Mouse (Mus musculus) ES-Bruce4 (cell line): Measurements from ENCODE around the gene Gm21983. TPM values are rescaled to one million over a fixed set of nuclear protein-coding genes. Genes with fewer than 3 reads are reported as not detected.
A peak's percentile ranks its signal among the peaks of the same experiment; 100 is the strongest.

Source experiments
- H3K27ac ChIP-seq: 2 replicates; pipeline ENCODE4 v1.5.1; 2012; ENCODE audit warnings: low read length, inconsistent platforms; ENCODE audit not compliant: insufficient read depth
- H3K27me3 ChIP-seq: 2 replicates; pipeline ENCODE4 v1.6.1; 2012; ENCODE audit warnings: mild to moderate bottlenecking, low read length, inconsistent platforms; ENCODE audit not compliant: control insufficient read depth, poor library complexity, insufficient read depth, severe bottlenecking
- H3K36me3 ChIP-seq: 2 replicates; pipeline ENCODE4 v1.6.1; 2012; ENCODE audit warnings: inconsistent platforms, mild to moderate bottlenecking, low read length, moderate library complexity; ENCODE audit not compliant: control insufficient read depth, poor library complexity, insufficient read depth, severe bottlenecking
- H3K4me1 ChIP-seq: one replicate; pipeline ENCODE4 v1.8.1; 2011; ENCODE audit warnings: low read length; ENCODE audit not compliant: control insufficient read depth, insufficient read depth
- H3K4me3 ChIP-seq: 2 replicates; pipeline ENCODE4 v1.5.1; 2011; ENCODE audit warnings: low read depth, mild to moderate bottlenecking, low read length
- H3K9ac ChIP-seq: 2 replicates; pipeline ENCODE4 v1.6.1; 2012; ENCODE audit warnings: low read depth, mild to moderate bottlenecking, inconsistent platforms; ENCODE audit not compliant: poor library complexity, severe bottlenecking
- H3K9me3 ChIP-seq: replicated peaks from 2 replicates; pipeline ENCODE4 v1.6.1; 2012; ENCODE audit warnings: mild to moderate bottlenecking, low read length, inconsistent platforms; ENCODE audit not compliant: control insufficient read depth, poor library complexity, insufficient read depth, severe bottlenecking
- CTCF ChIP-seq: IDR thresholded peaks from one replicate; pipeline ENCODE4 v1.8.1; 2011; ENCODE audit warnings: low read depth, low read length
- EP300 ChIP-seq: IDR thresholded peaks from 2 replicates; pipeline ENCODE4 v1.6.1; 2011; ENCODE audit warnings: low read depth, low read length; ENCODE audit not compliant: insufficient read depth
- POLR2A ChIP-seq: IDR thresholded peaks from one replicate; pipeline ENCODE4 v1.8.1; 2011; ENCODE audit warnings: low read length; ENCODE audit not compliant: insufficient read depth
- polyA plus RNA-seq: library from polyadenylated mRNA; stranded (reverse); fragments of >200 nt; gene quantifications from 2 replicates; pipeline ENCODE4 v1.2.4, GENCODE M21; 2011; ENCODE audit warnings: low read depth; ENCODE audit not compliant: missing spikeins, insufficient read depth, insufficient read length

Gene Gm21983
- polyA plus RNA-seq, 1 experiment = not detected

GRCm38 (mm10) chr7:27174896-27175295 lies 6.0 kb downstream of the Gm21983 start:
- Histone ChIP-seq H3K4me1 (peaks cover 5% of the 10 kb centered on the region), H3K27ac (no peak overlapping the region), H3K9me3 (no peaks in the 10 kb centered on the region), H3K27me3 (no peaks in the 10 kb centered on the region), H3K36me3 (no peaks in the 10 kb centered on the region), H3K9ac (no peak overlapping the region), H3K4me3 (no peak overlapping the region)
- TF ChIP-seq EP300 (no peak), POLR2A (no peak), CTCF (no peak)

- Histone ChIP-seq H3K27me3 (no peaks in the 10 kb centered on the region), H3K4me1 (peaks cover 5% of the 10 kb centered on the region), H3K27ac (no peak overlapping the region), H3K36me3 (no peaks in the 10 kb centered on the region), H3K9me3 (no peaks in the 10 kb centered on the region), H3K9ac (no peak overlapping the region), H3K4me3 (no peak overlapping the region)
- TF ChIP-seq EP300 (no peak), POLR2A (no peak), CTCF (no peak)
These were observed 6.4 kb downstream of the Gm21983 start for GRCm38 (mm10) chr7:27174496-27174895.

- Histone ChIP-seq H3K27me3 (no peaks in the 10 kb centered on the region), H3K36me3 (no peaks in the 10 kb centered on the region), H3K27ac (no peak overlapping the region), H3K4me3 (no peak overlapping the region), H3K4me1 (peaks cover 5% of the 10 kb centered on the region), H3K9me3 (no peaks in the 10 kb centered on the region), H3K9ac (no peak overlapping the region)
- TF ChIP-seq CTCF (no peak), POLR2A (no peak), EP300 (no peak)
These were observed 9.9 kb downstream of the Gm21983 start for GRCm38 (mm10) chr7:27170981-27171380.

GRCm38 (mm10) chr7:27168371-27168770 lies 12.5 kb downstream of the Gm21983 start:
- H3K27me3 ChIP-seq = no peaks in the 10 kb centered on the region
- H3K36me3 ChIP-seq = no peaks in the 10 kb centered on the region
- no peaks in the 10 kb centered on the region for H3K9me3 ChIP-seq
- TF ChIP-seq POLR2A = no peak
- no peak for TF ChIP-seq EP300
- no peak for TF ChIP-seq CTCF
- no peak overlapping the region for H3K9ac ChIP-seq
- no peak overlapping the region for H3K4me3 ChIP-seq
- peaks cover 2% of the 10 kb centered on the region for H3K4me1 ChIP-seq
- no peak overlapping the region for H3K27ac ChIP-seq

- 0 out of 2 replicates have a peak overlapping the region, but pooled peaks have one; percentile 14 for H3K27ac ChIP-seq
- H3K9ac ChIP-seq = no peak overlapping the region
- TF ChIP-seq CTCF = no peak
- no peaks in the 10 kb centered on the region for H3K9me3 ChIP-seq
- H3K36me3 ChIP-seq = no peaks in the 10 kb centered on the region
- no peak overlapping the region for H3K4me3 ChIP-seq
- H3K27me3 ChIP-seq = no peaks in the 10 kb centered on the region
- H3K4me1 ChIP-seq = no peaks in the 10 kb centered on the region
These were observed 13.3 kb downstream of the Gm21983 start for GRCm38 (mm10) chr7:27167475-27168094.

GRCm38 (mm10) chr7:27166614-27167474 lies 14.0 kb downstream of the Gm21983 start, which contains the start of gene Egln2:
TSS of gene Egln2 (minus strand) at chr7:27166802.
- Histone ChIP-seq H3K4me3 (peak within 1 kb of the TSS; percentile 97), H3K9me3 (no peaks in the 10 kb centered on the region), H3K4me1 (no peaks in the 10 kb centered on the region), H3K36me3 (no peaks in the 10 kb centered on the region), H3K27ac (peak within 1 kb of the TSS; percentile 42; the same call in 1 of the 2 replicates), H3K27me3 (no peaks in the 10 kb centered on the region), H3K9ac (peak within 1 kb of the TSS; percentile 82)
- TF ChIP-seq POLR2A (no peak), CTCF (no peak), EP300 (no peak)
